Mouse (Mus musculus) left cerebral cortex, adult 18-20 months (tissue): ENCODE data around the gene Ppp1r37. TPM values are rescaled to one million over a fixed set of nuclear protein-coding genes. Genes with fewer than 3 reads are reported as not detected.

Experiments used
- DNase-seq, 2 experiments: peaks; one replicate each; pipeline ENCODE4 v3.0.0; 2021 to 2022; ENCODE audit warnings: low spot score in 2 of 2, mixed read lengths in 1 of 2
- total RNA-seq, 2 experiments: library from RNA; stranded (reverse); gene quantifications; 2 replicates each; pipeline ENCODE4 v1.2.3; 2021

Ppp1r37 gene
- total RNA-seq, 2 experiments from 2014 or later, result 139 to 147 TPM

DNA sequence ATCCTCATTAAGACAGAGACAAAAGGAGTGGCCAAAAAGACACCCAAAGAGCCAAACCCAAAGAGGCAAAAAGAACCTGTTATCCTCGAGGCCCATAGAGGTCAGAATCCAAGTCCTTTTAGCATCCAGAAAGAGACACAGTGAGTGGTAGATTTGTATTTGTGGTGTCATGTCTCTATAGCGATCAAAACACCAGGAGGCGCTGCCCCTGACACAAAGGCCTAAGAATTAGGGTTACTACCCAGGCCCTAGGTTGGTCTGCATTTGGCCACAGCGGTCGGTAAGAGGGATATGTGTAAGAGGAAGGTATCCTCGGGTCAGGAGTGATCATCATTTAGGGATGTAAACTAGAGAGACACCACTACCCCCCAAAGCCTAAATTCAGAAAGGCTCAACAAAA lies 56.5 kb downstream of the Ppp1r37 start:
- DNase-seq, result no peak

DNA sequence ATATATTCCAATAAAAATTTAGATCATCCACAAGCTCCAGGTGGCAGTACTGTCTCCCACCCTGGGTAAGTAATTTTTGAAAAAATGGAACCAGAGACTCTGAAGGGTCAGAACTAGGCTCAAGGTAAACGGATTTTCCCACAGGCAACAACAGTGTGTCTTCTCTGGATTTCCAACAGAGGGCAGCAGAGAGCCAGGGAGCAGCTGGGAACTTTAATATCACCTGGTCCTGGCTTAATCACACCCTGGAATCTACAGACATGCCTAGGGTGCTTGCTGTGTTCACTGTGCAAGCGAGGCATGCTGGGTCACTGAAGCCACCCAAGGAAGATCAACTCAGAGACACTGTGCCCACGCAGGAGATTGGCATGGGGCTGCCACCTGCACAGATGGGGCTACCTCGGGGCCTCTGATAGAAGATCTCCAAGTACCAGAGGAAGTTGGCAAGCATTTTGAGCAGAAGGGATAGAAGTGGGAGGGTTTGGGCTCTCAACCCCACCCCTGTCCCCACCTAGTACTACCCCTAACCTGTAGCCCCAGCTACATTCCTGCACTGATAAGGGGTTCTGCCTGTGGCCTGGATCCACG lies 59.3 kb downstream of the Ppp1r37 start:
- DNase-seq, result peak in 1 of 2 experiments; percentile 44

DNA sequence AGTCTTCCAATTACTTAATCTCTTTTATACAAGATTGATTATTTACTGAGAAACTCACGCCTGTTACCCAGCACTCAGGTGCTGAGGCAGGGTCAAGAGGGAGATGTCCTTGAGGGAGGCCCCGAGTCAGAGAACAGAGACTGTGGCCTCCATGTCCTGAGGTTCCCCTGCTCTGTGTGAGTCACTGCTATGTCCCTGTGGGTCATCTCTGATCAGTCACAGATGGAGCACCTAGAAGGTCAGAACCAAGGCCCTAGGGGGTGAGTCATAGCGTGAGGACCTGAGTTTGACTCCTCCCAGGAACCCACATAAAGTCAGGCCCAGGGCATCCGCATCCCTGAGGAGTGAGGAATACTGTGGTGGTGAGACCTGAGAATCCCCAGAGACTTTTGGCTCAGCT lies 61.2 kb downstream of the Ppp1r37 start:
- no peak for DNase-seq

DNA sequence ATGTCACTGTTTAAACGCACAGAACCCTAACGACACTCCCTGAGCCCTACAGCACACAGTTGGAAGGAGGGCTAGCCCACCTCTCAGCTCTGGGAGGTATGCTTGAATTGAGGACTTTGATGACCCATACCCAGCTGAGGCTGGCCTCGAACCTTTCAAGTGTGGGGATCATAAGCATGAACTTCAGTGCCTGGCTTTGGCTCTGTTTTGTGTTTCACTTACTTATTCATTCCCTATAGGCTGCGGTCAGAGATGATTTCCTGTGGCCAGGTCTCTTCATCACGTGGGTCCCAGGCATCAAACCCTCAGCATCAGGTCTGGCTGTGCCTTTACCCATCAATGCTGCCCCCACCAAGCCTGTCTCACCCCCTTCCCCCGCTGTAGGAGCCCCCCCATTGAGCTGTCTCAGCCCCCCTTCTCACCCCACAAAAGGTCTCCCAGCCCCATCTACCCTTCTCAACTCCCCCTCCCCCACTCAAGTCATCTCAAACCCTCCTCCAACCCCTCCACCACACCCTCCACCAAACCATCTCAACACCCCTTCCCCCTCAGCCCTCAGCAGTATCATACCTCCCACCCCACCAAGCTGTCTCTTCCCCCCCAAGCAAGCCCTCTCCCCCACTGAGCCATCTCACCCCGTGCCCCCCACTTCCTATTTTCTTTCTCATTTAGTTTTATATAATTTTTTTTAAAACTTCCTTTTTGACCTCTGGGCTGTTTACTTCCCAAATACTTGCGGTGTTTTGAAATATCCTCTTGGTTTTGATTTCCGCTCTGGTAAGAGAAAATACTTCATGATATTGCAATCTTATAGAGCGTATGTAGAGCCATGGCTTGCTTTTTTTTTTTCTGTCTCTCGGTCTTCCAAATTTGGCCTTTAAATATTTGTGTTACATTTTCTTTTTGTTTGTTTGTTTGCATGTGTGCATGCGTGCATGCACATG lies 62.2 kb downstream of the Ppp1r37 start:
- no peak for DNase-seq

DNA sequence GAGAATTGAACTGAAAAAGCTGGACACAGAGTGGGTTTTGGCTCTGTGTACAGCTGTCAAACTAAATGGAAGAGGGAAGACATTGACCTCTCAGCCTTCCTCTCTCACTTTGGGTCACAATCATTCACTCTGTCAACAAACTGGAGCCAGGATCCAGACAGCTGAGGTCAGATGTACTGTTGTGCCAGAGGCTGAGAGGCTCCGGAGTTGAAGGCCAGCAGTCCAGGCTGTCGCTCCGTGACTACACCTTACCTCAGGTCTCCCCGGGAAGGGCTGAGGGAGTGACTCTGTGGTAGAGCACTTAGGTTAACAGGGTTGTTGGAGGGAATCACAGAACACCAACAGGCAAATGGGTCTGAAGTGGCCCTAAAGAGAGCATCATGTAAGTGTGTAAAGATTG lies 64.5 kb downstream of the Ppp1r37 start:
- no peak for DNase-seq

DNA sequence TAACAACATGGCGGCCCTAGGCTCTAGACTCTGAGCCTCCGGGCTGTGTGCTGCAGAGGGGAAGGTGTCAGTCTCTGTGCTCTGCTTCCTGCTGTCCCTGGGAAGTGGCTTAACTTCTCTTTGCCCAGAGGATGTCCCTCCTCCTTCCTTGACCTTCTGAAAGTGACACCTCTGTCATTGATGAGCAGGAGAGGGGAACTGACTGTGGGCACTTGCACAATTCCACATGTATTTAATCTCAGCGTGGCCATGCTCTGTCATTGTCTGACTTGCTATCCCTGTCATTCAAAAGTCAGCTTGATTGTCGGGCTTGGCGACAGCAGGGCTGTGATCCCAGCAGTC lies 66.7 kb downstream of the Ppp1r37 start:
- DNase-seq, result no peak

DNA sequence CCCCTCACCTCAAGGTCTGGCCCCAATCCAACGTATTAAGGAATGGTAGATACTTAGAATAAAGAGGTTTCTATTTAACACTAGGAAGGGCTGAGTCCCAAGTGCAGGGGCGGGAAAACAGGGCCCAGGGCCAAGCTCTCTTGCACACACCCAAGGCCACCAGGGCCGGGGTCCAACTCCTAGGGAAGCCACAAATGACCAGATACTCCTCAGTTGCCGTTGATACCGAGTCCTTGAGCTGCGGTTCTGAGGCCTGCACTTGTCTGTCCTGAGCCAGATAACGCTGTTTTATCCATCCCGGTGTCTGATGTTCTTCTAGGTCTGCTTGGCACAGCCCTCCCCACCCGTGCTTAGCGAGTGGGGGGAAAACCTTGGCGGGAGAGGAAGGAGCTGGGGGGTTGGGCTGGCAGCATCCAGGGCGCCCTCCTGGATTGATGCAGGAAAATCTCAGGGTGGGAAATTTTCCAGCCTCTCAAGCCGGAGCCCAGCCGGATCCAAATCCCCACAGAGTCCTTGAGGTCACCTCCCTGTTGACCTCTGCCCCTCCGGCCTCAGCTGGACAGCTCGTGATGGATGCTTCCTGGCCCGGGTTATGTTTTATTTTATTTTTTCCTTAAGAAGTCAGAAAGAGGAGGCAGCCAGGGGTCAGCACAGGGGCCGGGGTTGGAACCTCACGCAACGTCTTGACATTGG lies 67.2 kb downstream of the Ppp1r37 start:
- no peak for DNase-seq

DNA sequence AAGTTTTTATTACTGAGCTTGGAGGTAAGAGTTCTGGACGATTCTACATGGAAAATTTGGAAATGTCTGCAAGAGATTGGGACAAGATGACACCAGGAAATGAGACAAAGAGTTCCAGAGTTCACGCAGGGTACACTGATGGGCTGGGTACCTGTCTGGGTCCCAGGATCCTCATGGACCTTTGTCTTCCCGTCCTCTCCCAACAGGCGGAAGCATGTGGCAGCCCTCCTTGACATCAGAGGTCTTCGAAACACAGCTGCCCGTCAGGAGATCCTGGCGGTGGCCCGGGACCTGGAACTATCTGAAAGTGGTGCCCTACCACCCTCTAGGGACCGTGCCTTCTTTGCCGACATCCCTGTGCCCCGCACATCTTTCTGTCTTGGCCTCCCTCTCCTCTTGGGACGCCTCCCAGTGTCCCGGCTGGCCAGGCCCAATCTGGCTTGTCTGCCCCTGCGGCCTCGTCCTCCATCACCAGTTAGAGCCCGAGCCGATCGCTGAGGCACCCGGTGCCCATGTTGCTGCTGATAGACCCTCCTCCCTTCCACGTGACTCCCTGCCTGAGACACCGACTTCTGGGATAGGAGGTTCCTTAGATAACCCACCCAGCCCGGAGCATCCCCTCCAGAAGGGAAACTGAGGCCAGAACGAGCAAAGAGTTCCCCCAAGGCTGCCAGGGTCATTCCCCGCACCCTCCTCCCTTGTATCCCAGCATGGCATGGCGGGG lies 68.0 kb downstream of the Ppp1r37 start:
- DNase-seq, result no peak

DNA sequence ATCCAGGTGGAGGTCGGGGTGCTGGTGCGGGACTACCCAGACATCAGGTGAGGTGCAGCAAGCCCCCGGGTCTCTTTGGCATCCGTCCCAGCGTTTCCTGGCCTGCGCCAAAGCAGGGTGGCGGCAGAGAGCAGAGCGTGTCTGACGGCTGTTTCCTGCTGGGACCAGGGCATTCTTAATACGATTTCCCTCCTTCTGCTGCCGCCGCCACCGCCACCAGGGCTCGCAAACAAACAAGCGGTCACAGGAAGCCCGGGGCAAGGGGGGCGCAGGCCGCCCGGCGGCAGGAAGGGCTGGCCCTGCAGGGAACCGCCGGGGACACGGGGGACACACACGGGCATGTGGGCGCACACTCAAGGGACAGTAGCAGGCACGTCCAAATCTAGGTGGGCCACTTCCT lies 71.1 kb downstream of the Ppp1r37 start:
- DNase-seq, result no peak

DNA sequence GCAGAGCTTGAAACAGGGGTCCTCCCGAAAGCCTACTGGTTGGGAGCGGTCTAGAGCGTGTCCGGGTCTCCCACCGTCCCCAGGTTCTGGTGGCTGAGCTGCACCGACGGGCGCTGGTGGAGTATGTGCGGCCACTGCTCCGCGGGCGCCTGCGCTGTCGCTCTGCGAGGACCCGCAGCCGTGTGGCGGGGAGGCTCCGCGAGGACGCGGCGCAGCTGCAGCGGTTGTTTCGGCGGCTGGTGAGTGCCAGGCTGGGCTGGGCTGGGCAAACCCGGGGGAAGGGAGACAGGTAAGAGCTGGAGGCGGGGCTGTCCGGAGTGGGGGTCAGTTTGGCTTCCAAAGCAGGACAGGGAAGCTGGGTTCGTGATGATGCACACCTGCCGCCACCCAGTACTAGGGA lies 73.4 kb downstream of the Ppp1r37 start:
- DNase-seq, result peak in 1 of 2 experiments; percentile 20

DNA sequence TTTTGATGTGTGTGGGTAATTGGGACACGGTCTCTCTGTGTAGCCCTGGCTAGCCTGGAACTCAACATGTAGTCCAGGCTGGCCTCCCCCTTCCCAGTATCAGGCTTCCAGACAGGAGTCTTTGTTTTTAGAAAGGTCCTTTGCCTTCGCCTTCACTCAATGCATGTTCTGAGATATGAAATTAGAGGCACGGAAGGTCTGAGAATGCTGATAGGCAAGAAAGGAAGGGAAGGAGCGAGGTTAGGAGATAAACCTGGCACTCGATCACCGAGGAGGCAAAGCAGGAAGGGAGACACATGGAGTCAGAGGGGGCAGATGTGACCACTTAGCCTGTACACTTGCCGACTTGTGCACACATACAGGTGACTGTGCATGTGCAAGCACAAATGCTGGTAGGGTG lies 76.3 kb downstream of the Ppp1r37 start:
- no peak for DNase-seq

DNA sequence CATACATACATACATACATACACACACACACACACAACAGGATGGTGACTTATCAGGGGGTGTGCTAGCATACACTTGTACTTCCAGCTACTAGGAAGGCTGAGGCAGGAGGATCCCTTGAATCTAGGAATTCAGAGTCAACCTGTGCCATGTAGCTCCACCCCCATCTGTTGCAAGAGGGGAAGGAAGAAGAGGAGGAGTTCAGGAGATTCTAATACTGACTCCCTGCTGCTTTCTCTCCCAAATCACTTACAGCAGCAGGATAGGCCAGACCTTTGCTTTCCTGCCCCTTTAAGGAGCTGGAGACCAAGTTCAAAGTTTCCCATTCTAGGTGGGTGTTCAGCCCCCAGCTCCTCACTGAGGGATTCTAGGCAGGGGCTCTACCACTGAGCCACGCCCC lies 77.4 kb downstream of the Ppp1r37 start:
- DNase-seq, result no peak

DNA sequence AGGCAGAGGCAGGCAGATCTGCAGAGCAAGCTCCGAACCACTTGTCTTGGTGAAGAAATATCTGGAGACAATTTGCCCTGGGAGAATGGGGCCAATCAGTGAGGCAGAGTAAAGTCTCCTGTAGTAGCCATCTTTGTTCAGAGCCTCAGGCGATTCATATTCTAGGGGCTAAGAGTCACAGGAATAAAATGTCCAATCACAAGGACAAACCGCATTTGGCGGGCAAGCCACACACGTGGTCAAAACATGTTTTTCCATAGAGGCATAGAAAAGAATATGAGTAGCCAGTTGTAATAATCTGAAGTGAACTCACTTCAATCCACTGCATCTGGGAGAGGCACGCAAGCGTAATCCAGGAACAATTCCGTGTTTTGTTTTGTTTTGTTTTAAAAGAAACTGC lies 79.6 kb downstream of the Ppp1r37 start:
- DNase-seq, result no peak

Other genes starting within 250 kb of the Ppp1r37 start
- 10 to 100 TPM; 39.1 to 45.2 TPM for gene Ercc1, start 218.3 kb downstream of the Ppp1r37 start, total RNA-seq
- gene Cd3eap, start 203.6 kb downstream of the Ppp1r37 start, total RNA-seq, result 10 to 100 TPM; 17.1 to 18.1 TPM
- gene Ppp1r13l, start 203.3 kb downstream of the Ppp1r37 start, total RNA-seq, result 1 to 10 TPM; 8.2 to 9.6 TPM
- 10 to 100 TPM; 32.2 to 36.4 TPM for gene Ercc2, start 181.1 kb downstream of the Ppp1r37 start, total RNA-seq
- 1 to 10 TPM; 3.5 to 4.3 TPM for gene Klc3, start 159.0 kb downstream of the Ppp1r37 start, total RNA-seq
- under 1 TPM in 1 of 2 experiments, not detected in 1; 0.19 TPM for gene Ckm, start 158.3 kb downstream of the Ppp1r37 start, total RNA-seq
- 10 to 100 TPM; 69.7 to 74.5 TPM for gene Mark4, start 104.3 kb downstream of the Ppp1r37 start, total RNA-seq
- under 1 TPM; 0.40 to 0.74 TPM for gene Exoc3l2, start 99.7 kb downstream of the Ppp1r37 start, total RNA-seq
- 1 to 10 TPM; 7.6 to 7.8 TPM for gene Bloc1s3, start 54.7 kb downstream of the Ppp1r37 start, total RNA-seq
- gene Trappc6a, start 54.7 kb downstream of the Ppp1r37 start, total RNA-seq, result 10 to 100 TPM; 18.7 to 21.1 TPM
- gene Nkpd1, start 45.2 kb downstream of the Ppp1r37 start, total RNA-seq, result under 1 TPM; 0.72 to 0.94 TPM
- 1 to 10 TPM; 2.0 to 2.7 TPM for gene Zfp296, start 14.2 kb upstream of the Ppp1r37 start, total RNA-seq
- 10 to 100 TPM; 51.0 to 53.7 TPM for gene Gemin7, start 14.5 kb upstream of the Ppp1r37 start, total RNA-seq
- 10 to 100 TPM; 70.4 to 87.0 TPM for gene Clasrp, start 41.4 kb upstream of the Ppp1r37 start, total RNA-seq
- gene Relb, start 66.4 kb upstream of the Ppp1r37 start, total RNA-seq, result 1 to 10 TPM; 7.5 to 8.1 TPM
- gene Clptm1, start 102.0 kb upstream of the Ppp1r37 start, total RNA-seq, result 100 to 1,000 TPM; 151 to 152 TPM
- gene Apoc2, start 114.9 kb upstream of the Ppp1r37 start, total RNA-seq, result not detected
- gene Gm44805, start 118.3 kb upstream of the Ppp1r37 start, total RNA-seq, result not detected
- not detected for gene Apoc4, start 118.4 kb upstream of the Ppp1r37 start, total RNA-seq
- gene Apoc1, start 129.6 kb upstream of the Ppp1r37 start, total RNA-seq, result 1 to 10 TPM; 3.9 to 5.3 TPM
- gene Apoe, start 136.1 kb upstream of the Ppp1r37 start, total RNA-seq, result 1,000 to 10,000 TPM; 1,855 to 2,066 TPM
- gene Tomm40, start 152.4 kb upstream of the Ppp1r37 start, total RNA-seq, result 100 to 1,000 TPM; 116 to 122 TPM
- 1 to 10 TPM; 6.7 to 8.6 TPM for gene Nectin2, start 187.4 kb upstream of the Ppp1r37 start, total RNA-seq
- 10 to 100 TPM; 18.6 to 19.1 TPM for gene Bcam, start 207.9 kb upstream of the Ppp1r37 start, total RNA-seq
- not detected for gene Cblc, start 233.7 kb upstream of the Ppp1r37 start, total RNA-seq